Mouse (Mus musculus) cortical plate, adult 2 months (tissue): Measurements from ENCODE around the gene Disc1. TPM values are rescaled to one million over a fixed set of nuclear protein-coding genes. Genes with fewer than 3 reads are reported as not detected.

Experiments
- H3K27ac ChIP-seq: fragments of 200-500 bp; 2 replicates; pipeline ENCODE4 v1.5.1; 2012; ENCODE audit warnings: low read length, control low read depth, inconsistent platforms; ENCODE audit not compliant: insufficient read depth
- H3K4me1 ChIP-seq: fragments of 200-500 bp; 2 replicates; pipeline ENCODE4 v1.6.1; 2011; ENCODE audit warnings: low read length; ENCODE audit not compliant: control insufficient read depth, insufficient read depth
- H3K4me3 ChIP-seq: fragments of 200-500 bp; 2 replicates; pipeline ENCODE4 v1.5.1; 2011; ENCODE audit warnings: mild to moderate bottlenecking, low read length, control low read depth; ENCODE audit not compliant: insufficient read depth
- CTCF ChIP-seq: fragments of 200-500 bp; IDR thresholded peaks from 2 replicates; pipeline ENCODE4 v1.5.1; 2011; ENCODE audit warnings: mild to moderate bottlenecking, control low read depth, low read length; ENCODE audit not compliant: insufficient read depth; ENCODE audit errors: extremely low read depth
- POLR2A ChIP-seq: fragments of 200-500 bp; IDR thresholded peaks from 2 replicates; pipeline ENCODE4 v1.6.1; 2011; ENCODE audit warnings: mild to moderate bottlenecking, low read length, control low read depth; ENCODE audit not compliant: insufficient read depth; ENCODE audit errors: extremely low read depth
- polyA plus RNA-seq: library from polyadenylated mRNA; depleted of rRNA; stranded (reverse); fragments of >200 nt; gene quantifications from 2 replicates; pipeline ENCODE4 v1.2.3, GENCODE M21; 2012; rRNA removed

Gene Disc1
- polyA plus RNA-seq: 0.65 and 1.0 TPM in 2 replicates

- H3K4me1 ChIP-seq: no peaks in the 10 kb centered on the region
- peak within 1 kb of the TSS; percentile 74 for H3K27ac ChIP-seq
- no peak for TF ChIP-seq POLR2A
- TF ChIP-seq CTCF: no peak
- H3K4me3 ChIP-seq: peak within 1 kb of the TSS; percentile 62
Measured at GRCm38 (mm10) chr8:125053505-125054435, at the start of gene Disc1. Gene Disc1, plus strand, starts transcription at chr8:125054195.

DNA sequence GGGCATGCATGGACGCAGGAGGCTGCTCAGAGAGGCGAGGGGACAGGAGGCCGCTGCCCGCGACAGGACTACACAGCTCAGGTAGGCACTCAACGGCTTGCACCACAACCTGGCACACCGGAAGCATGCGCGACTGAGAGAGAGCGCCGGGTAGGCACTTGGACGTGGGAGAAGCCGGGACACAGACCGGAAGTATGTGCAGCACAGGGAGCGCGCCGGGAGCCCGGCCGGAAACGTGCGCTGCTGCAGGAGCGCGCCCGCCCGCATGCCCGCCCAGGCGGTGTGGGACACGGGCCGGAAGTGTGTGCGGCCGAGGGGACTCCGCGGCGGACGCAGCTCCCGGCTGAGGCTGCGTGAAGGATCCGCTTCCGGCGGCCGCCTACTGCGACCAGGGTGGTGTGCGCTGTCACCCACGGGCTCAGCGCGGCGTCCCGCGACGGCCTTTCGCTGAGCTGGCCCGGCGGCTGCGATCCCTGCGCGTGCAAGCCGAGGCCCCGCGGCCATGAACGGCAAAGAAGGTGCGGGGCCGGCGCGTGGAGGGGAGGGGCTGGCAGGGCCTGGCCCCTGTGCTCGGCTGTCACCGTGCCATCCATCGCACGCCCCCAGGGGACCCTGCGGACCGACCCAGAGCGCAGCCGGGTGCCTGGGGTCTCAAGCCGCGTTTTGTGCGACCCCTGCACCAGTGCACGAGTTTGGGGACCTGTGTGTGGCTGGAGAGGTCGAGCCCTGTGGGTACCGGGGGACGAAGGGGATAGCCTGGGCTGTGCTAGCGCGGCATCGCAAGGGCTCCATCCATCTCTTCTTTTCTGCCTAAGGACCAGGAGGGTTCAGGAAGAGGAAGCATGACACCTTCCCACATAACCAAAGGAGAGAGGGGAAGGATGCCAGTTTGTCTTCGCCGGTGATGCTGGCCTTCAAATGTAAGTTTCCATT is 41.0 kb upstream of the Disc1 start, which contains the start of gene Tsnax:
Gene Tsnax, plus strand, starts transcription at position 303 of the 933 bp plus-strand sequence.
- Histone ChIP-seq H3K4me3 (peak within 1 kb of the TSS; percentile 70), H3K27ac (peak within 1 kb of the TSS; percentile 53), H3K4me1 (no peaks in the 10 kb centered on the region)
- TF ChIP-seq POLR2A (peak; percentile 73; the same call in 1 of the 2 replicates), CTCF (no peak)

- no peak overlapping the region for H3K4me3 ChIP-seq
- peaks cover 2% of the 10 kb centered on the region; the same call in 1 of the 2 replicates for H3K4me1 ChIP-seq
- no peak for TF ChIP-seq CTCF
- no peak for TF ChIP-seq POLR2A
- H3K27ac ChIP-seq: 0 out of 2 replicates have a peak overlapping the region, but pooled peaks have one; percentile 52
Measured at GRCm38 (mm10) chr8:125024085-125024484, 29.9 kb upstream of the Disc1 start.

- TF ChIP-seq POLR2A (no peak), CTCF (no peak)
- no peak overlapping the region for H3K27ac ChIP-seq
Measured at GRCm38 (mm10) chr8:125027211-125027610, 26.8 kb upstream of the Disc1 start.

DNA sequence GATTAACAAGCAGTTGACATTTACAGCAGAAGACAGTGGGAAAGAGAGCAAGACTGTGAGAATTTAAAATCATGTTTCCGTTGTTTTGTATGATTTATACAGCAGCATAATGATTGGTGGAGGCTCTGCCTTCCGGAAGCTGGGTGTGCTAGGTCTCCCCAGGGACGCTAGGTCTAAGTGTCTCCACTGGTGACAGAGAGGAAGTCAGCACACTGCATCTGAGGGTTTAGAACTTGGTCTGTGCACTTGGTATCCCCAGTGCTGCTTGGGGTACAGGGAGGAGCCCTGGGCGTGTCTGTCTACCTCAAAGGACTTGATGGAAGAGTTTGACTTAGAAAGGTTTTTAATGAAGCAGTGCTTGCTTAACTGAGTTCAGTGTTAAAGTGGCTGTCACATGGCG is 25.2 kb upstream of the Disc1 start:
- Histone ChIP-seq H3K4me1 (peaks cover 2% of the 10 kb centered on the region; the same call in 1 of the 2 replicates), H3K27ac (no peak overlapping the region), H3K4me3 (no peak overlapping the region)
- no peak for TF ChIP-seq POLR2A
- TF ChIP-seq CTCF: no peak

More at GRCm38 (mm10) chr8:125027211-125027610, 26.8 kb upstream of the Disc1 start:
- Histone ChIP-seq H3K4me3 (no peak overlapping the region), H3K4me1 (peaks cover 2% of the 10 kb centered on the region; the same call in 1 of the 2 replicates)

- no peak for TF ChIP-seq POLR2A
- no peak for TF ChIP-seq CTCF
- Histone ChIP-seq H3K4me3 (no peak overlapping the region), H3K4me1 (peaks cover 2% of the 10 kb centered on the region; the same call in 1 of the 2 replicates), H3K27ac (no peak overlapping the region)
Measured at GRCm38 (mm10) chr8:125031276-125031675, 22.7 kb upstream of the Disc1 start.

DNA sequence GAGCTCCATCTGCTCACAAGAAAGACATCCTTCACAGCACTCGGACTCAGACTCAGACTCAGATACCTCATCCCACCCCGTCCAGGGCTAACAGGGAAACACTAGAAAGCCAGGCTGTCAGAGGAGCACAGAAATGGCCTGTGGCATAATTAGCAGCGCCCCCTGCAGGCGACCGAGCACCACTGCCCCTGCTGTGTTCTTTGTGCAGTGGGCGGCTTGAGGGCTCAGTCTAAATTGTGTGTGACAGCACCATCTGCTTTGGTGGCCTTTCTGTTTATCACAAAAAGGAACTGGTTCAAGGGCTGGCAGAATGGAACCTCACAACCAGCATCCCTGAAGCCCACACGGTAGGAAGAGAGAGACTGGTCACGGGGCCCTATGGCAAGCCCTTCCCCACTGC is 19.3 kb upstream of the Disc1 start:
- Histone ChIP-seq H3K27ac (no peak overlapping the region), H3K4me1 (no peaks in the 10 kb centered on the region), H3K4me3 (no peak overlapping the region)
- TF ChIP-seq POLR2A: no peak
- peak; percentile 63 for TF ChIP-seq CTCF

- Histone ChIP-seq H3K4me3 (no peak overlapping the region), H3K4me1 (no peaks in the 10 kb centered on the region), H3K27ac (no peak overlapping the region)
- TF ChIP-seq POLR2A: no peak
- no peak for TF ChIP-seq CTCF
Measured at GRCm38 (mm10) chr8:125037081-125037480, 16.9 kb upstream of the Disc1 start.

DNA sequence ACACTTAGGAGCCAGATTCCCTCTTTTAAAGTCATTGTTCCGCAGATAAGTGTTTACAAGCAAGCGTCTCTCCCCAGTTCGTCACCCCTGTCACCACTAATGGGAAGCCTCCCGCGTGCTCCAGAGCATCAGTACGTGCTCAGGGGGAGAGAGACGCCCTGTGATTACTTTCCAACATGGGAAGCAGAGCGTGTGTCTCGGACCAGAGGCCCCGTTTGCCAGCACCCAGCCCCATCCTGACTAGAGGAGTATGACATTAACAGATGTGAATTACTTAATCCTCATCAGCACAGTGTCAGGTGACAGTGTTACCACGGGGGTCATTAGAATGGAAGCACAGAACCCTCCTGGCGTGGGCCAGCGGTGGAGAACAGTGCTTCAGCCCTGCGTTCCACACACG is 15.3 kb upstream of the Disc1 start:
- Histone ChIP-seq H3K27ac (no peak overlapping the region), H3K4me1 (no peaks in the 10 kb centered on the region), H3K4me3 (no peak overlapping the region)
- TF ChIP-seq CTCF (no peak), POLR2A (no peak)
